Mouse (Mus musculus) embryonic facial prominence, embryonic 13.5 days (tissue): ENCODE measurements at regions not wholly inside any gene's neighbourhood (a gene's known extent, or its start where the extent isn't known, plus 50 kb on each side); places are given as distances from the start of the nearest gene placed in this dataset.
"Not testable (repeated sequence)": the region's sequence is repeated elsewhere in the genome, so short reads cannot be mapped to it uniquely, and the experiment has no call there.

Experiments
- ATAC-seq: fragments of 200-750 bp; cut with Nextera tagmentation; 2 replicates; pipeline ENCODE4 v1.8.0; 2017; ENCODE audit warnings: low read depth; ENCODE audit not compliant: insufficient number of reproducible peaks, insufficient read depth, low FRiP score, low TSS enrichment
- H3K27ac ChIP-seq: fragments of 300-500 bp; sonication (generic); 2 replicates; pipeline ENCODE4 v1.5.1; 2015; ENCODE audit warnings: moderate library complexity, mild to moderate bottlenecking, inconsistent platforms
- H3K27me3 ChIP-seq: fragments of 300-500 bp; sonication (generic); 2 replicates; pipeline ENCODE4 v1.6.1; 2015; ENCODE audit warnings: mild to moderate bottlenecking, inconsistent platforms
- H3K36me3 ChIP-seq: fragments of 300-500 bp; sonication (generic); 2 replicates; pipeline ENCODE4 v1.6.1; 2015; ENCODE audit warnings: mild to moderate bottlenecking, inconsistent platforms
- H3K4me1 ChIP-seq: fragments of 300-500 bp; sonication (generic); 2 replicates; pipeline ENCODE4 v1.6.1; 2015; ENCODE audit warnings: inconsistent platforms
- H3K4me2 ChIP-seq: fragments of 300-500 bp; sonication (generic); 2 replicates; pipeline ENCODE4 v1.6.1; 2015; ENCODE audit warnings: moderate library complexity, mild to moderate bottlenecking, inconsistent platforms
- H3K4me3 ChIP-seq: fragments of 300-500 bp; sonication (generic); 2 replicates; pipeline ENCODE4 v1.5.1; 2015; ENCODE audit warnings: mild to moderate bottlenecking, inconsistent platforms
- H3K9ac ChIP-seq: fragments of 300-500 bp; sonication (generic); 2 replicates; pipeline ENCODE4 v1.6.1; 2015; ENCODE audit warnings: mild to moderate bottlenecking, inconsistent platforms
- H3K9me3 ChIP-seq: fragments of 300-500 bp; sonication (generic); 2 replicates; pipeline ENCODE4 v1.6.1; 2016; ENCODE audit warnings: inconsistent platforms
- WGBS: fragments of 180-500 bp; shearing (Covaris S2); methylation state at CpG from one replicate; pipeline ENCODE4 v1.1.7; 2015; ENCODE audit warnings: mixed read lengths; 5-methylcytosine and 5-hydroxymethylcytosine counted together

DNA sequence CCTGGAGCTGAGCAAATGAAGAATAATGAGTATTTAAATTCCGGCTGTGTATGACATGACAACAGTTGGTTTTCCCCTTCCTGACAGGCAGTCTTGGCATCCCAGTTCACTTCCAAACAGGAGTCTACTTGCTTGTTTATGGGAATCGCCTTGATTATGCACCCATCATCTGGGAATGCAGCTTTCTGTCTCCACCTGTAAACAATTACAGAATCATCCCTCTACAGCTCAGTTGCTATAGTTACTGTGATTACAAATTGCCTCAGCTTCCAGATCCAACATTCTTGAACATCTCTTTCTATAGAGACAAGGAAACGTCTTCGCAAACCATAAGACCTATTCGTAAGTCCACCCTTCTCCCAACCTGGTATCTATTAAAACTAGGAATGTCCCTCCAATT lies 582.6 kb upstream of the Igfbp3 start:
- H3K27ac ChIP-seq = no peak overlapping the region
- WGBS = 48% methylated on average over 5 of the region's 5 CpGs
- H3K4me3 ChIP-seq = no peak overlapping the region
- no peaks in the 10 kb centered on the region for H3K9me3 ChIP-seq
- ATAC-seq = no peak
- H3K36me3 ChIP-seq = no peaks in the 10 kb centered on the region
- no peak overlapping the region for H3K4me2 ChIP-seq
- H3K4me1 ChIP-seq = no peaks in the 10 kb centered on the region
- H3K9ac ChIP-seq = no peak overlapping the region
- no peaks in the 10 kb centered on the region for H3K27me3 ChIP-seq

DNA sequence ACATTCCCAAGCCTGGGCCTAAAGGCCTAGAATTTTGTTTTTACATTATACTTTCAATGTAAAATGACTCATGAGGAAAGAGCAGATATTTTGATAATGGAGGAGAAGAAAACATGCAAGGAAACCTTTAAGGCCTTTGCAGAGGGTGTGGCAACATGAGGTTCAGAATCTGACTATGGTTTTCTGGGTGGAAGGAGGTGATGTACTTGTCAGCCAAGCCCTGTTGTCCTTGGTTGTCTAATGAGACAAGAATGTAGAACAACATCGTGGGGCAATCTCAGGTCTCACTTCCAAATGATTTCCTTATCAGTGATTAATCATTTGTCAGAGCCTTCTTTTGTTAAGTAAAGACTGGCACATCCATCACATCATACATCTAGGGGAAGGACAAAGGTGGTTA lies 580.5 kb upstream of the Igfbp3 start:
- H3K27ac ChIP-seq = no peak overlapping the region
- whole genome bisulfite sequencing = 90% methylated on average over 1 of the region's 1 CpGs
- no peak overlapping the region for H3K4me2 ChIP-seq
- no peaks in the 10 kb centered on the region for H3K9me3 ChIP-seq
- H3K36me3 ChIP-seq = no peaks in the 10 kb centered on the region
- no peaks in the 10 kb centered on the region for H3K4me1 ChIP-seq
- no peak overlapping the region for H3K9ac ChIP-seq
- ATAC-seq = no peak
- no peaks in the 10 kb centered on the region for H3K27me3 ChIP-seq
- no peak overlapping the region for H3K4me3 ChIP-seq

DNA sequence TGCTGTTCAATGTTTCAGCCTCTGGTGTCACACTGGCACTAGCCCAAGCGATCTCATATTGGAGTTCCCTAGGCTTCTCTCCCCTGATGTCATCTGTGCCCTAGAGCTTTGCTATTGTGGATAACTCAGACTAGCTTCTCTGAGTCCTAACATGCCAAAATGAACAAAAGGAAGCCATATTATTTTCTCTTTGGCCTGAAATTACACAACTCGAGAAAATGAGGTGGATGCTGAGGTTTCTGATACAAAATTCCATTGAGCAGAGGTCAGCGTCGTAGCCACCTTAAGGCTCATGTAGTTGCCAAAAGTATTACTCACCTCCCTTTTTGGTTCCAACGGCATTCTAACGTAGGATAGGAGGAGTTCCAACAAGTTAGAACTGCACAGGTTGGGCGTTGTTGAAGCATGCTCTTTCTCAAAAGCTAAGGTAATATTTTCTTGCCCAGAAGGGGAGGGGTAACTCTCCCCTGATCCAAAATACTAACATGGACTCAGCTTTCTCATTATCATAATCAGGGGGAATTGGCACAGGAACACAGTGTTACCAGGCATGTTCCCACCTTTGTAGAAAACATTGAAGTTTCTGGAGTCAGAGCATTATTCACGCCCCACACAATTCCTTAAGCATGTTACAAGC lies 566.9 kb upstream of the Igfbp3 start:
- H3K4me2 ChIP-seq = no peak overlapping the region
- H3K9me3 ChIP-seq = no peaks in the 10 kb centered on the region
- no peaks in the 10 kb centered on the region for H3K4me1 ChIP-seq
- ATAC-seq = peak; percentile 37; the same call in 1 of the 2 replicates
- 0 out of 2 replicates have a peak overlapping the region, but pooled peaks have one; percentile 11 for H3K27ac ChIP-seq
- H3K9ac ChIP-seq = no peak overlapping the region
- 78% methylated on average over 8 of the region's 8 CpGs for WGBS
- no peaks in the 10 kb centered on the region for H3K27me3 ChIP-seq
- no peak overlapping the region for H3K4me3 ChIP-seq
- no peaks in the 10 kb centered on the region for H3K36me3 ChIP-seq

DNA sequence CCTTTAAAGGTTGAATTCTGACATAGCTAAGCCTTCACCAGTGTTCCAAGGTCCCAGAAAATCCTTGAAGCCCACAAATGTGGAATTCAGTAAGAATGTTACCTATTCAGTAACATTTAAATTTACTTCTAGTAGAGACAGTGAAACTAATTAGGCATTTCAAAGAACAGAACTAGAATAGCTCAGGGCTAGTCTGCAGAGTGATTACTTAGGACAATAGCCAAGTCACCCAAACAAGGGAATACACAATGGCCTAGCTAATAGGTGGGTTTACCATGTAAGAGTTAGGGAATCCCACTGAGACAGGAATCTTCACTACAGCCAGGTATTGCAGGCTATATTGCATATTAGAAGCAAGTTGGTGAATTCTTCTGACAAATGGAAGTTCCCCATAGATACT lies 561.6 kb upstream of the Igfbp3 start:
- H3K9ac ChIP-seq, H3K4me3 ChIP-seq, H3K9me3 ChIP-seq, H3K27ac ChIP-seq, H3K27me3 ChIP-seq, ATAC-seq, H3K4me2 ChIP-seq, H3K36me3 ChIP-seq, H3K4me1 ChIP-seq: not testable (repeated sequence)

DNA sequence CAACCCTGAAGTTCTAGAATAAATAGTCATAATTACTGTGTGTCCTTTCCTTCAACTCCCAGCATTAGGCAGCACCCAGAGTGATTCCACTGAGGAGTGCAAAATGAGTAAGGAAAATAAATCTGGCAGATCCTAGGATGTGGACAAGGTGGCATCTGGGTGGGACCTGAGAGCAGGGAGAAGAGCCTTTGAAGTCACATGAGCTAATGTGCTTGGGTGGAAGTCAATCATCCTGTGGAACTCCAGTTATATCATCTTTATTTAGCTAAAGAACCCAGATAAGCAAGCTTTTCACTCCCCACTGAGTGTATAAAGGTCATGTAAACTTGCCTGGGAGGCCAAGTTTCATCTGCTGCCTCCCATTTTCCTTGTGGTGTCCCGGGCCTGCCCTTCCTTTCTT lies 551.6 kb upstream of the Igfbp3 start:
- Histone ChIP-seq H3K9me3 (no peaks in the 10 kb centered on the region), H3K36me3 (no peaks in the 10 kb centered on the region), H3K9ac (no peak overlapping the region), H3K4me3 (no peak overlapping the region), H3K4me2 (no peak overlapping the region), H3K27me3 (no peaks in the 10 kb centered on the region), H3K4me1 (no peaks in the 10 kb centered on the region), H3K27ac (no peak overlapping the region)
- WGBS = 96% methylated on average over 1 of the region's 1 CpGs
- ATAC-seq = no peak

DNA sequence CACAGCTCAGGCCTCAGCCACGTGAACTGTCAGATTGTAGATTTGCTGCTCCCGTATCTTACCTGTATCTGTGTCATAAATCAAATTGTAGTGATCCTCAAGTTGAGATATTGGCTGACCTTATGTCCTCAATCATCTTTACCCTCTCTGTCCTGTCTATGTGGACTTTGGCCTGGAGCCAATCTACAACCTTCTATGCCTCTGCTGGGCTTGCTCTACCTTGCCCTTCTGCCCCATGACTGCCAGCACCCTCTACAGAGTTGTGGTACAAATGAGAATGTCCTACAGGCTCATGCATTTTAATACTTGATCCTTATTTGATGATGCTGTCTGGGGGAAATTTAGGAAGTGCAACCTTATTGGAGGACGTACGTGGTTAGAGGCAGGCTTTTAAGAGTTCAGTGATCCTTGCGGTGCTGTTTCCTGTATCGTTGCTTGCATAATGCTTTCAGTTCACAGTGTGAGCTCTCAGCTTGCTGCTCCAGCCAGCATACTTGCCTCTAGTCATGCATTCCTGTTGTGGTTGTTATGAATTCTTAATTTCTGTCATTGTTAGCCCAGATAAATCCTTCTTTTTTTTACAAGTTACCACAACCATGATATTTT lies 545.2 kb upstream of the Igfbp3 start:
- H3K9me3 ChIP-seq = no peaks in the 10 kb centered on the region
- no peak for ATAC-seq
- WGBS = 79% methylated on average over 6 of the region's 6 CpGs
- no peak overlapping the region for H3K4me3 ChIP-seq
- no peaks in the 10 kb centered on the region for H3K36me3 ChIP-seq
- no peak overlapping the region for H3K4me2 ChIP-seq
- no peak overlapping the region for H3K9ac ChIP-seq
- no peaks in the 10 kb centered on the region for H3K27me3 ChIP-seq
- H3K4me1 ChIP-seq = no peaks in the 10 kb centered on the region
- H3K27ac ChIP-seq = no peak overlapping the region
